Mouse (Mus musculus) heart, adult 2 months (tissue): ENCODE results near the gene Wtip.

Experiments
- CTCF ChIP-seq: fragments of 200-600 bp; IDR thresholded peaks from 2 replicates; pipeline ENCODE4 v1.8.1; 2022; ENCODE audit warnings: antibody characterized with exemption, mild to moderate bottlenecking, moderate library complexity
- EP300 ChIP-seq: fragments of 200-500 bp; IDR thresholded peaks from 2 replicates; pipeline ENCODE4 v1.6.1; 2011; ENCODE audit warnings: low read depth, low read length, control low read depth; ENCODE audit not compliant: insufficient read depth

GRCm38 (mm10) chr7:34134336-34134735, 1.3 kb upstream of the Wtip start:
- no peak for TF ChIP-seq CTCF
- TF ChIP-seq EP300 = no peak
